Mouse (Mus musculus) ES-E14 (cell line): ENCODE results near the gene Ergic1.

Experiments used
- CHD2 ChIP-seq: IDR thresholded peaks from 2 replicates; pipeline ENCODE4 v1.6.1; 2014; ENCODE audit warnings: mild to moderate bottlenecking, low read depth, low read length, inconsistent platforms
- HCFC1 ChIP-seq: IDR thresholded peaks from 2 replicates; pipeline ENCODE4 v1.6.1; 2012; ENCODE audit warnings: low read length, inconsistent platforms, borderline replicate concordance; ENCODE audit not compliant: insufficient read depth
- MAFK ChIP-seq: IDR thresholded peaks from 2 replicates; pipeline ENCODE4 v1.6.1; 2014; ENCODE audit warnings: mild to moderate bottlenecking, low read depth, low read length, inconsistent platforms; ENCODE audit not compliant: insufficient read depth
- ZC3H11A ChIP-seq: IDR thresholded peaks from 2 replicates; pipeline ENCODE4 v1.6.1; 2012; ENCODE audit warnings: low read depth, mild to moderate bottlenecking, inconsistent platforms, low read length, borderline replicate concordance
- ZNF384 ChIP-seq: IDR thresholded peaks from 2 replicates; pipeline ENCODE4 v1.6.1; 2012; ENCODE audit warnings: low read depth, low read length, inconsistent platforms

GRCm38 (mm10) chr17:26605636-26606035, 44.3 kb downstream of the Ergic1 start:
- no peak for TF ChIP-seq ZC3H11A
- TF ChIP-seq MAFK: no peak
- TF ChIP-seq ZNF384: no peak
- TF ChIP-seq CHD2: no peak
- no peak for TF ChIP-seq HCFC1
